Mouse (Mus musculus): ENCODE results near the gene Slc24a1. TPM values are rescaled to one million over a fixed set of nuclear protein-coding genes. Genes with fewer than 3 reads are reported as not detected.

Slc24a1 gene
- polyA plus RNA-seq, 1 experiment = not detected

DNA sequence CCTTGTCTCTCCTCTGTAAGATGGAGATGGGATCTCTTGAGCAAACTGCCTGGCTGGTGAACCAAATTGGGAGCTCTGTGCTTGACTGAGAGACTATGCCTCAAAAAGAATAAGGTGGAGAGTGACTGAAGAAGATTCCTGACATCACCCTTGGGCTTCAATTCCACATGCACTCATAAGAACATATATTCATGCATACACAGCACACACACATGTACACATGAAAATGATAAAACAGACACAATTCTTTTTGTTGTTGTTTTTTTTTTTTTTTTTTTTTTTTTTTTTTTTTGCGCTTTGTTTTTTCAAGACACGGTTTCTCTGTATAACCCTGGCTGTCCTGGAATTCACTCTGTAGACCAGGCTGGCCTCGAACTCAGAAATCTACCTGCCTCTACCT lies 5.9 kb upstream of the Slc24a1 start:
- peaks cover 8% of the 10 kb centered on the region for H3K79me3 ChIP-seq (ENCODE audit: low read depth)
- peaks cover 3% of the 10 kb centered on the region for H3K36me3 ChIP-seq (ENCODE audit: control insufficient read depth, insufficient read depth)
- no peak overlapping the region for H3K4me3 ChIP-seq (ENCODE audit: insufficient read depth, poor library complexity, severe bottlenecking)
- no peak for TF ChIP-seq USF1 (IDR thresholded peaks at IDR 0.05; ENCODE audit: low read depth)
- no peak for TF ChIP-seq CEBPB (IDR thresholded peaks at IDR 0.05; ENCODE audit: low read depth)
- no peak for TF ChIP-seq FOSL1 (IDR thresholded peaks at IDR 0.05; ENCODE audit: insufficient read depth, low read length, poor library complexity, severe bottlenecking)
- TF ChIP-seq MAX (IDR thresholded peaks at IDR 0.05) = no peak
- no peak for TF ChIP-seq CTCF (IDR thresholded peaks at IDR 0.05; ENCODE audit: control insufficient read depth, insufficient read depth, insufficient read length)
- H3ac ChIP-seq (ENCODE audit: control insufficient read depth, insufficient read length, low read depth) = no peak overlapping the region
- peaks cover 15% of the 10 kb centered on the region for H3K79me2 ChIP-seq (ENCODE audit: control insufficient read depth, insufficient read depth)
- H3K27me3 ChIP-seq (ENCODE audit: control insufficient read depth, insufficient read depth, insufficient read length) = peaks cover 15% of the 10 kb centered on the region

DNA sequence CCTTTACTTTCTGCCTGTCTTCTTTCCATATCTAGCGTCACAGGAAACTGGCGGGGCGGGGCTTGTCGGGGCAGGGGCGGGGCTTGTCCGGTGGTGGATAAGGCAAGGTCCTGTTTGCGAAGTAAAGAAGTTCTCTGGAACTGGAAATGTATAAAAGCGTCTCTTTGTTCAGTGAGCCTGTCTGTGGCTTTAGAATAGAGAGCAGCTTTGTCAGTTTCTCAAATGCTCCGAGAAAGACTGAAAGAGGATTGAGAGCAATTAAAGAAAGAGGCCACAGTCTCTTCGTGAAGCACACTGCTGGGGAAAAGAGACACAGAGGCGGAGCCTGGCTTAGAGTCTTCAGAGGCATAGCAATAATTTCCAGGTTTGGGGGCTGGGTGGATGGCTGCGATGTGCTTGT lies 4.9 kb upstream of the Slc24a1 start:
- Histone ChIP-seq H3K4me3 (ENCODE audit: insufficient read depth, poor library complexity, severe bottlenecking) (no peak overlapping the region), H3K36me3 (ENCODE audit: control insufficient read depth, insufficient read depth) (no peaks in the 10 kb centered on the region), H3K79me3 (ENCODE audit: low read depth) (peaks cover 3% of the 10 kb centered on the region), H3ac (ENCODE audit: control insufficient read depth, insufficient read length, low read depth) (no peak overlapping the region), H3K27me3 (ENCODE audit: control insufficient read depth, insufficient read depth, insufficient read length) (peaks cover 24% of the 10 kb centered on the region), H3K79me2 (ENCODE audit: control insufficient read depth, insufficient read depth) (peaks cover 5% of the 10 kb centered on the region)
- TF ChIP-seq CEBPB (IDR thresholded peaks at IDR 0.05; ENCODE audit: low read depth) (no peak), USF1 (IDR thresholded peaks at IDR 0.05; ENCODE audit: low read depth) (no peak), MYOG (IDR thresholded peaks at IDR 0.05; ENCODE audit: control insufficient read depth, extremely low read depth, insufficient read length) (no peak), MAX (IDR thresholded peaks at IDR 0.05) (no peak), MYOD1 (IDR thresholded peaks at IDR 0.05; ENCODE audit: control insufficient read depth, insufficient read length, low read depth) (no peak), FOSL1 (IDR thresholded peaks at IDR 0.05; ENCODE audit: insufficient read depth, low read length, poor library complexity, severe bottlenecking) (no peak), CTCF (IDR thresholded peaks at IDR 0.05; ENCODE audit: control insufficient read depth, insufficient read depth, insufficient read length) (no peak)

- Histone ChIP-seq H3ac (ENCODE audit: control insufficient read depth, insufficient read length, low read depth) (no peak overlapping the region), H3K4me3 (ENCODE audit: insufficient read depth, poor library complexity, severe bottlenecking) (no peak overlapping the region), H3K27me3 (ENCODE audit: control insufficient read depth, insufficient read depth, insufficient read length) (peaks cover 53% of the 10 kb centered on the region), H3K79me2 (ENCODE audit: control insufficient read depth, insufficient read depth) (no peaks in the 10 kb centered on the region), H3K79me3 (ENCODE audit: low read depth) (no peaks in the 10 kb centered on the region), H3K36me3 (ENCODE audit: control insufficient read depth, insufficient read depth) (no peaks in the 10 kb centered on the region)
- TF ChIP-seq CEBPB (IDR thresholded peaks at IDR 0.05; ENCODE audit: low read depth) = no peak
- no peak for TF ChIP-seq MYOG (IDR thresholded peaks at IDR 0.05; ENCODE audit: control insufficient read depth, extremely low read depth, insufficient read length)
- no peak for TF ChIP-seq USF1 (IDR thresholded peaks at IDR 0.05; ENCODE audit: low read depth)
- TF ChIP-seq CTCF (IDR thresholded peaks at IDR 0.05; ENCODE audit: control insufficient read depth, insufficient read depth, insufficient read length) = no peak
- no peak for TF ChIP-seq MAX (IDR thresholded peaks at IDR 0.05)
- TF ChIP-seq FOSL1 (IDR thresholded peaks at IDR 0.05; ENCODE audit: insufficient read depth, low read length, poor library complexity, severe bottlenecking) = no peak
- no peak for TF ChIP-seq MYOD1 (IDR thresholded peaks at IDR 0.05; ENCODE audit: control insufficient read depth, insufficient read length, low read depth)
Measured at GRCm38 (mm10) chr9:64953190-64953589, 1.8 kb upstream of the Slc24a1 start.

- Histone ChIP-seq H3K79me2 (ENCODE audit: control insufficient read depth, insufficient read depth) (no peaks in the 10 kb centered on the region), H3ac (ENCODE audit: control insufficient read depth, insufficient read length, low read depth) (no peak overlapping the region), H3K36me3 (ENCODE audit: control insufficient read depth, insufficient read depth) (no peaks in the 10 kb centered on the region), H3K79me3 (ENCODE audit: low read depth) (no peaks in the 10 kb centered on the region), H3K4me3 (ENCODE audit: insufficient read depth, poor library complexity, severe bottlenecking) (no peak overlapping the region), H3K27me3 (ENCODE audit: control insufficient read depth, insufficient read depth, insufficient read length) (peaks cover 65% of the 10 kb centered on the region)
- TF ChIP-seq FOSL1 (IDR thresholded peaks at IDR 0.05; ENCODE audit: insufficient read depth, low read length, poor library complexity, severe bottlenecking) = no peak
- no peak for TF ChIP-seq CEBPB (IDR thresholded peaks at IDR 0.05; ENCODE audit: low read depth)
- no peak for TF ChIP-seq CTCF (IDR thresholded peaks at IDR 0.05; ENCODE audit: control insufficient read depth, insufficient read depth, insufficient read length)
- no peak for TF ChIP-seq USF1 (IDR thresholded peaks at IDR 0.05; ENCODE audit: low read depth)
- TF ChIP-seq MYOD1 (IDR thresholded peaks at IDR 0.05; ENCODE audit: control insufficient read depth, insufficient read length, low read depth) = no peak
- TF ChIP-seq MYOG (IDR thresholded peaks at IDR 0.05; ENCODE audit: control insufficient read depth, extremely low read depth, insufficient read length) = no peak
- no peak for TF ChIP-seq MAX (IDR thresholded peaks at IDR 0.05)
Measured at GRCm38 (mm10) chr9:64952055-64952454, 648 bp upstream of the Slc24a1 start.

DNA sequence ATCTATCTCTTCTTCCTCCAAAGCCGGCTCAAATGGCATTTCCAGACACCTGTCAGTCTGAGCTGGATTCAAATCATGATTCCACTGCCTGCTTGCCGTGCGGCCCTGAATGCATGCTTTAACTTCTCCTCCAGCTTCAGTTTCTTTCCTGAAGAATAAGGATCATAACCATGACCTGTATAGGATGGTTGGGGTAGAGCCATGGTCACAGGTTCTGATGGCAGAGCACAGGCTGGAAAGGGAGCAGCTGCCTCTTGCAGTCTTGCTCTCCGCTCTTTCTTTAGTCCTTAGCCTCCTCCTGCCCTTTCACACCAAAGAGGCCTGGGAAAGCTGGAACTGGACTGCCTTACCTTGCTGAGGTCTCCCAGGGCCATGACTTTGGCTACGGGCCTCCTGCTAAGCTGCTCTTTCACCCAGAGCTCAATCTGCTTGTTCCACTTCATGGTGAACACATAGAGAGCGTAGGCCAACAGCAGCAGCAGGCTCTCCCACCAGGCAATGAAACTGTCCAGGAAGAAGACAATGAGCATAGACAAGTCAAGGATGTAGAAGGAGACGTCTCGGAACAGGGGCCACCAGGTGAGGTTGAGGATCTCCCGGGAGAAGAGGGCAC lies 3.8 kb downstream of the Slc24a1 start:
- TF ChIP-seq USF1 (IDR thresholded peaks at IDR 0.05; ENCODE audit: low read depth) (no peak), MAX (IDR thresholded peaks at IDR 0.05) (no peak), MYOD1 (IDR thresholded peaks at IDR 0.05; ENCODE audit: control insufficient read depth, insufficient read length, low read depth) (no peak), CTCF (IDR thresholded peaks at IDR 0.05; ENCODE audit: control insufficient read depth, insufficient read depth, insufficient read length) (no peak), FOSL1 (IDR thresholded peaks at IDR 0.05; ENCODE audit: insufficient read depth, low read length, poor library complexity, severe bottlenecking) (no peak)
- no peaks in the 10 kb centered on the region for H3K36me3 ChIP-seq (ENCODE audit: control insufficient read depth, insufficient read depth)
- H3K79me3 ChIP-seq (ENCODE audit: low read depth) = no peaks in the 10 kb centered on the region
- H3K27me3 ChIP-seq (ENCODE audit: control insufficient read depth, insufficient read depth, insufficient read length) = peaks cover 93% of the 10 kb centered on the region
- no peaks in the 10 kb centered on the region for H3K79me2 ChIP-seq (ENCODE audit: control insufficient read depth, insufficient read depth)
- no peak overlapping the region for H3K4me3 ChIP-seq (ENCODE audit: insufficient read depth, poor library complexity, severe bottlenecking)
- no peak overlapping the region for H3ac ChIP-seq (ENCODE audit: control insufficient read depth, insufficient read length, low read depth)

DNA sequence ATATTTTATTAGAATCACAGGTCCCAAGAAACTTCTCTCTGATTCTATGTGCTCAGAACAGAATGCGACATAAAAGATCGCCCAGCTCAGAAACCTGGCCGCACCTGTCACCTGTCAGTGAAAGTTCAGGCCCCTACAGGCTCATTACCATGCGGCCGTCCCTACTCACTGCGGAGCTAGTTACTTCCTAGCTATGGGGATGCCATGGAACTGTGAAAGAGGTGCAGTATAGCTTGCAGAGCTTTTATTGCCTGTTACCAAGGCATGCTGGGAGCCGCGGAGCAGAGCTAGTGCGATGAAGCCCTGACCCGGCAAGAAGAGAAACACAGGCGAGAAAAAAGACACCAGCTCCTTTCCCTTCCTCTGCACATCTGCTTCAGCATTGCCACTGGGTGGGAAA lies 7.4 kb downstream of the Slc24a1 start:
- no peaks in the 10 kb centered on the region for H3K79me2 ChIP-seq (ENCODE audit: control insufficient read depth, insufficient read depth)
- peaks cover 75% of the 10 kb centered on the region for H3K27me3 ChIP-seq (ENCODE audit: control insufficient read depth, insufficient read depth, insufficient read length)
- no peak for TF ChIP-seq MYOD1 (IDR thresholded peaks at IDR 0.05; ENCODE audit: control insufficient read depth, insufficient read length, low read depth)
- no peak for TF ChIP-seq CEBPB (IDR thresholded peaks at IDR 0.05; ENCODE audit: low read depth)
- no peak for TF ChIP-seq FOSL1 (IDR thresholded peaks at IDR 0.05; ENCODE audit: insufficient read depth, low read length, poor library complexity, severe bottlenecking)
- TF ChIP-seq CTCF (IDR thresholded peaks at IDR 0.05; ENCODE audit: control insufficient read depth, insufficient read depth, insufficient read length) = no peak
- TF ChIP-seq MYOG (IDR thresholded peaks at IDR 0.05; ENCODE audit: control insufficient read depth, extremely low read depth, insufficient read length) = no peak
- H3K36me3 ChIP-seq (ENCODE audit: control insufficient read depth, insufficient read depth) = no peaks in the 10 kb centered on the region
- no peak overlapping the region for H3K4me3 ChIP-seq (ENCODE audit: insufficient read depth, poor library complexity, severe bottlenecking)
- no peaks in the 10 kb centered on the region for H3K79me3 ChIP-seq (ENCODE audit: low read depth)
- no peak overlapping the region for H3ac ChIP-seq (ENCODE audit: control insufficient read depth, insufficient read length, low read depth)

Data from C2C12 (cell line).